Mouse (Mus musculus): ENCODE data around the gene Vmn1r219.
"Not testable (repeated sequence)": the region's sequence is repeated elsewhere in the genome, so short reads cannot be mapped to it uniquely, and the experiment has no call there.

The Vmn1r219 gene

DNA sequence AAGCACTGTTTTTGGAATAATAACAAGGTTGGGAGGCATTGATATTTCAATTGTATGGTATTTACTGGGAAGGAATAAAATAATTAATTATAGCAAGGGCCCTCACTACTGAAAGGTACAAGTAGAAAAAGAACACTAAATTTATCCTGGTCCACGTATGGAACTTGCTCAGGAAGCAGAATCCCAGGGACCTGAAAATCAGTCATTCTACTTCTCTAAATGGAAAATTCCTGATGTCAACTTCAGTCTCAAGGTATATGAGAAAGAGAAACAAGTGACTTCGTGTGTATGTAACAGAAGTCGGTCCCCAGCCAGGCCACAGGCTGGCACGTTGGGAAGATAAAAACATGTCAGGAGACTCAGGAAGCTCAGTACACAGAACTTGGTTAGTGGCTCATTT, at the start of gene Vmn1r219:
Vmn1r219 (plus strand) TSS at position 301 of the 400 bp plus-strand sequence.
- no peak for DNase-seq (ENCODE audit: low spot score)

DNA sequence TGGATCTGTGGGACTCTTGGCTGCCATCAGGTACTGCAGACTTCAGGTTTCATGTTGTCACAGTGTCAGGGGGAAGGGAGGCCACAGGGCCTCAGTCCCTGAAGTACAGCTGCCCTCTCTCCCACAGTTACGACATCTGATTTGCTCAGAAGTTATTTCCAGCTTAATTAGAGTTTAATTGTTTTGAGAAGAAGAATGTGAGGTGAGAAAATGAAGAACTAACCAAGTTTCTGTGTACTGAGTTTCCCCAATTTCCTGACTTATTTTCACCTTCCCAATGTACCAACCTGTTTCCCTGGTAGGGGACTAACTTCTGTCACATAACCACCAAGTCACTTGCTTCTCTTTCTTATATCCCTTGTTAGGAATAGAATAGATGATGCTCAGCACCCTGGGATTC, 41.0 kb upstream of the Vmn1r219 start, which contains the start of gene Vmn1r217:
Vmn1r217 (minus strand) TSS at position 101 of the 400 bp plus-strand sequence.
- DNase-seq (ENCODE audit: low spot score) = not testable (repeated sequence)

DNA sequence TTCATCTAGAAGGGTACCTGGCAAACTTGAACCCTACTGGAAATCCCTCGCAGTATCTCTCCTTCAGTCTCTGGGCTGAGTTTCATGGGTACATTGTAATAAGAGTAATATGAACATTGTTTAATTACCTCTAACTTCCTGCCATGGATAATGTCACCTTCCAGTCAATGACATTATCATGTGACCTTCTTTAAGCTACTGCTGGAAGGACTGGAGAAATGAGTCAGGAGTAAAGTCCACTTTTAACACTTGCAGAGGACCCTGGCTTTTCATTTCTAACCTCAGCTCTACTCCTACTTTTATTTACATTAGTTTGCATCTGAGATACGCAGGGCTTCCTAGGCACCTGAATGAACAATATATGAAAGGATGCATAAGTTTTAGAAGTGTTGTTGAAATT, 38.5 kb upstream of the Vmn1r219 start:
- no peak for DNase-seq (ENCODE audit: low spot score)

DNA sequence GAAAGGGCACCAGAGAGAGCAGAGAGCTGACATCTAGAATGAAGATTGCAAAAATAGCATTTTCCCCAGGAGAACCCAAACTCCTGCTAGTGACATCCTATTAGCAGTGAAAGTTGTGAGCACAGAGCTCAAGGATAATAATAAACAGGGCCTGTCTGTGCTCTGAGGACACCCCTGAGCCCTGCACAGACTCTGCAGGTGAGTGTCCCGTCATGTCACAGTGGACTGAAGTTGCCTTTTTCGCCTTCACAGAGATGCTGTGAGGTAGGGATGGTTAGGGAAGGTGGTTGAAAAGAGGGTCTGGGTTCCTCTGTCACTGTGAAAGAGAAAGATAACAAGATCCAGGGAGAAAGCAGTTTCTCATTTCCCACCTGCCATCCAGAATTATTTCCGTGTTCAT, 26.0 kb upstream of the Vmn1r219 start, which contains the start of gene Vmn1r218:
Vmn1r218 (plus strand) TSS at position 57 of the 400 bp plus-strand sequence.
- no peak for DNase-seq (ENCODE audit: low spot score)

DNA sequence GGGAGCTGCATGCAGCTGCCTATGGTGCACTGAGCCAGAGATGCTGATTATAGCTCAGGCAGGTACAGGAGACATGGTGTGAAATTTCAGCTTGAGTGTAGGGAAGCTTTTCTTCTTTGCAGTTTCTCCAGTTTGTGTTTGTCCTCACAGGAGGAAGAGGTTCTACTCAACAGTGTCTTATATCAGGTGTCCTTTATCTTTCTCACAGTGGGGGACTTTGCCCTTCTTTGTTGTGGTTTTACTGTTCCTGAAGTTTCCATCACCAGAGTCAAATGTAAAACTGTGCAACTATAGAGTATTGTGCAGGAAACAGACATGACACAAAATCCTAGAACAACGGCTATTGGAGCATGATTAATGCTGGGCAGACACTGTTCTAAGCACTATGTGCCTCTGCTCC, 25.6 kb upstream of the Vmn1r219 start:
- DNase-seq (ENCODE audit: low spot score) = no peak

DNA sequence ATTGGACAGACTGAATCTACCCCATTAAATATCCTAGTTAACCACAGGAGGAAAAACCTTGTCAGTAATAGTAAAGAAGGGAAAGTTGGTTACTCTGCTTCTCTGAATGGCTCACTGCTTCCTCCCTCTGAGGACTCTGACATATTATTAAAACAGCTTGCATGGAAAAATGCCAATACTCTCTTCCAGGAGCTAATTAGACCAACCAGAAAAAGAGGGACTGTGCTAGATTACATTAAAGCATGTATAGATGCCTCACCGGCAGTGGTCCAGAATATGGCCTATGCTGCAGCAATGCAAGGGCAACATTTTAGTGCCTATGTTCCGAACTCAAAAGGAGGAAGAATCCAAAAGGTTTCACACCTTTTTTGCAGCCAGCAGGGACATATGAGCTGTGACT, 20.2 kb upstream of the Vmn1r219 start:
- DNase-seq (ENCODE audit: low spot score) = no peak

DNA sequence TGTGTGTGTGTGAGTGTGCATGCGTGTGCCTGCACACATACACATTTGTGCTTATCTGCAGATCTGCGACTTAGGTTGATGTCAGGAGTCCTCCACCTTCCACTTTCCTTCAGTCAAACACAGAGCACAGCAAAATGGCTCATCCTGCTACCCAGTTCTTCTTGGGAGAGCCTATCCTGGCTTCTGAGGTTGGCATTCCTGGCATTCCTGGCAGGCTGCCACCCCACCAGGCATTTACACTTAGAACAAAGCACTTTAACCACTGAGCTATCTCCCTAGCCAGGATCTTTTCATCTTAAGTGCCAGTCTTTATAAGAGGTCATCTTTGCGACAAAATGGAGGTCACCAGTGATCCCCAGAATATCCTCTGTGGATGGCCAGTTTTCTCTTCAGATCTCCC, 1.3 kb upstream of the Vmn1r219 start:
- DNase-seq (ENCODE audit: low spot score) = no peak

DNA sequence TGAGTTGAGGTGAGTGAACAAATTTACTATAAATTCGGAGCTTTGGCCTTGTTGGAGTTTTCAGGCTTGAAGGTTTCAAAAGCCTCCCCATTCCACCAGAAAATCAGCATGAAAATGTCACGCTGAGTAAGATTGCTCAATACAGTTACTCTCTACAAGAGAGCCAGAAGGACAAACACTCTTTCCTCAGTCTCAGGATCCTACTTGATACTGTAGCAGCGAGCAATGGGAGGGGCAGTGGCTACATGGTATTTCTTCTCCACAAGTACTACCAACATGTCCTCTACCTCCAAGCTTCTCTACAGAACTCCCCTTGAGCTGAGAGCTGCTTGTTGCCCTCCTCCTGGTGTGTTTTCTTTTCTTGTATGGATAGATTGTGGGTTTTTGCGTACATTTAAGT, 7.4 kb downstream of the Vmn1r219 start:
- not testable (repeated sequence) for DNase-seq (ENCODE audit: low spot score)

DNA sequence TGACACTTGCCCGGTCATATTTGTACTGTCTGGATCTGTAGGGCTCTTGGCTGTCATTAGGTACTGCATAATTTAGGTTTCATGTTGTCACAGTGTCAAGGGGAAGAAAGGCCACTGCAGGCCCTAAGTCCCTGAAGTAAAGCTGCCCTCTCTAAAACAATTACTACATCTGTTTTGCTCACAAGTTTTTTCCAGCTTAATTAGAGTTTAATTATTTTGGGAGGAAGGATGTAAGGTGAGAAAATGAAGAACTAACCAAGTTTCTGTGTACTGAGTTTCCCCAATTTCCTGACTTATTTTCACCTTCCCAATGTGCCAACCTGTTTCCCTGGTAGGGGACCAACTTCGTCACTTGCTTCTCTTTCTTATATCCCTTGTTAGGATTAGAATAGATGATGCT, 28.8 kb downstream of the Vmn1r219 start, which contains the start of gene Vmn1r220:
Vmn1r220 (minus strand) TSS at position 101 of the 400 bp plus-strand sequence.
- DNase-seq (ENCODE audit: low spot score) = no peak

DNA sequence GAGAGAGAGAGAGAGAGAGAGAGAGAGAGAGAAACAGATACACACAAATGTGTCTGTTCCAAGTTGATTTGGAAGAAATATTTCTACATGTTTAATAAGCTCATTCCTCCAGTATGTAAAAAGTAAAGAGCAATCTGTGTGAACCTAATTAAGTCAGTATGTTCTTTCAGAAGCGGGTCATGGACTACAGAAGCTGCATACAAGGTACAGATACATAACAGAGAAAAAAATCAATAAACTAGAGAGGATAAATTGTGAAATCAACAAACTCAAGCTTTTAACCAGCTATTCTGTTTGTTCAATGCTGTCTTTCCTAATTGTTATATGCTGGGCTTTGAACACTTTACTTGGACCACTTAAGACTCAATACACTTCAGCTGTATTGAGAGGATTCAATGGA, 44.8 kb downstream of the Vmn1r219 start:
- DNase-seq (ENCODE audit: low spot score) = not testable (repeated sequence)

DNA sequence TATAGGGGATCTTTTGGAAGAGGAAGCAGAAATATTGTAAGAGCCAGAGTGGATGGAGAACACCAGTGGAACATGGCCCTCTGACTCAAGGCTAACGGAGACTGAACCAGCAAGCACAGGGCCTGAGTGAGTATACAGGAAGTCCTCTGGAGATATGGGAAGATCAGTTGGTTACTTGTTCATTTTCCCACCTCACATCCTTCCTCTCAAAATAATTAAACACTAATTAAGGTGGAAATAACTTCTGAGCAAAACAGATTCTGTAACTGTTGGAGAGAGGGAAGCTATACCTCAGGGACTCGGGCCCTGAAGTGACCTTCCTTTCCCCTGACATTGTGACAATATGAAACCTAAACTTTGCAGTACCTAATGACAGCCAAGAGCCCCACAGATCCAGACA, 54.7 kb downstream of the Vmn1r219 start, which contains the start of gene Vmn1r221:
Vmn1r221 (plus strand) TSS at position 301 of the 400 bp plus-strand sequence.
- not testable (repeated sequence) for DNase-seq (ENCODE audit: low spot score)
